Mouse (Mus musculus): ENCODE data around the gene Serpina3a.

GRCm38 (mm10) chr12:104123097-104123496 lies 10.6 kb downstream of the Serpina3a start:
- TF ChIP-seq CTCF (IDR thresholded peaks at IDR 0.05; ENCODE audit: low read depth, low read length) (no peak), POLR2A (IDR thresholded peaks at IDR 0.05; ENCODE audit: borderline replicate concordance, low read depth, low read length) (no peak)

Measured in bone marrow macrophage, adult 2 months (primary cell).